Mouse (Mus musculus) adrenal gland, postnatal 4 days (tissue): ENCODE data around the gene Rars2. TPM values are rescaled to one million over a fixed set of nuclear protein-coding genes. Genes with fewer than 3 reads are reported as not detected.
A peak's percentile ranks its signal among the peaks of the same experiment; 100 is the strongest.
"Not testable (repeated sequence)": the region's sequence is repeated elsewhere in the genome, so short reads cannot be mapped to it uniquely, and the experiment has no call there.

Source experiments
- DNase-seq, 2 experiments: peaks; one replicate each; pipeline ENCODE4 v3.0.0; 2021 to 2022; ENCODE audit warnings: low spot score in 2 of 2, mixed read lengths in 2 of 2
- long read RNA-seq, 2 experiments: library from polyadenylated mRNA; stranded (forward); transcript quantifications; one replicate each; pipeline ENCODE4 v2.0.0; 2021
- total RNA-seq, 2 experiments: library from RNA; stranded (reverse); gene quantifications; 2 replicates each; pipeline ENCODE4 v1.2.3; 2021

Gene Rars2
- total RNA-seq = 10 to 100 TPM; 40.0 to 48.6 TPM
- long read RNA-seq, experiment 1, transcript Rars2-201 (20 exons, 1,868 nt) = major isoform, 17 of 29 reads
- long read RNA-seq, experiment 1, partial matches to known transcripts = 3 of 29 reads
- long read RNA-seq, experiment 1, other reads (novel, unspliced or antisense) = 9 of 29 reads
- long read RNA-seq, experiment 2, transcript Rars2-201 (20 exons, 1,868 nt) = major isoform, 44 of 67 reads
- long read RNA-seq, experiment 2, partial matches to known transcripts = 4 of 67 reads
- long read RNA-seq, experiment 2, other reads (novel, unspliced or antisense) = 17 of 67 reads

DNA sequence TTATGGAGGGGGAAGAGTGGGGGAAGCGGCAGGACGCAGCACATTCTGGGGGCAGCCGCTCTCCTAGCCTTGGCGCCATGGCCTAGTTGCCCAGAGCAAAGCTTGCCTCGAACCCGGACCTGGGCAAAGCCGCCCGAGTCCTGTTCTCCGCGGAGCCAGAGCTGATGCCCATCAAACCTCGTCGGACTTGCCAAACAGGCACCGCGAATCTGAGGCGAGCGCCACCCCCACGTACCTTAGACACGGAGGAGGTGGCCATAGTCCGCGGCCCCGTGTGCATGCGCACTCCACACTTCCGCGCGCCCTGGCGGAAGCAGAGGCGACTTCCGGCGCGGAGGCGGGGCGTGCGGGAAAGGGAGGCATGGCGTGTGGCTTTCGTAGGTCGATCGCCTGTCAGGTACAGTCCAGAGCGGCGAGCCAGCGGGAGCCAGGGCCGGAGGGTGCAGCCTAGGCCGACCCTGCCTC is at the start of gene Rars2, which contains the start of gene Orc3:
Rars2 (plus strand) TSS at position 328 of the 465 bp plus-strand sequence.
Orc3 (minus strand) TSS at position 315 of the 465 bp plus-strand sequence.
- peak; percentile 79 to 82 for DNase-seq

GRCm38 (mm10) chr4:34566226-34566625 is 48.5 kb upstream of the Rars2 start:
- DNase-seq = no peak

DNA sequence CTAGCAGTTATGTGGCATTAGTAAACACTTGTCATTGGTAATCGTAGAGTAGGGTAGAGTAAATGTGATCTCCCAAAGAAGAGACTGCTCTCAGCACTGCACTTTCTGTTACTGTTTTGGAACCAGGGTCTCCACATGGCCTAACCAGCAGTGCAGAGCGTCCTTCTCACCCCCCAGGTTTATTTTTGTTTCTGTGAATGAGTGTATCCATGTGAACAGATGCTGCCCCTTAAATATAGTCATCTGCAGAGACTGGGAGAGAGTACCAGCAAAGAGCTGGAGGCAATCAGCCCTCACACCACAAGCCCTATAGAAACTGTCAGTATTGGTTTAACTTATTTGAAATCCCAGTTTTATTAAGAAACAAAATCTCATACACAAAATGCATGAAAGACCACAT is 41.9 kb upstream of the Rars2 start:
- DNase-seq = no peak

DNA sequence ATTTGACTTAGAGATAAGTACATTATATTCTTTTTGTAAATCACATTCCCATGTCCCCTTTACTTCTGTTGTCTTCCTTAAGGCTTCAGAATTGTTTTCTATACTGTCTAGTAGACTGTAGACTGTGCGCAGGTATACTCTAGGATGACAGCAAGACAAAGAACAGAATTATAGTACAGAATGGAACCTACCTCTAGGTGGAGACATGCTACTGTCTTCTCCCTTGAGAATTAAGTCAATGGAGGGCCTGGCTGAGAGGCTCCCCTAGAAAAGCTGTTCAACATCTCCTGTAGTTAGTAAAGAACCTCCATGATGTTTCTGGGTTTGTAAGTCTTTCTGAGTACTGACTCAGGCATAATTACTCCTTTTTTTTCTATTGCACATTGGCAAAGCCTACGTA is 37.7 kb upstream of the Rars2 start:
- no peak for DNase-seq

GRCm38 (mm10) chr4:34579215-34579614 is 35.5 kb upstream of the Rars2 start:
- DNase-seq = no peak

- DNase-seq = not testable (repeated sequence)
Observed at GRCm38 (mm10) chr4:34581489-34581888, 33.3 kb upstream of the Rars2 start.

DNA sequence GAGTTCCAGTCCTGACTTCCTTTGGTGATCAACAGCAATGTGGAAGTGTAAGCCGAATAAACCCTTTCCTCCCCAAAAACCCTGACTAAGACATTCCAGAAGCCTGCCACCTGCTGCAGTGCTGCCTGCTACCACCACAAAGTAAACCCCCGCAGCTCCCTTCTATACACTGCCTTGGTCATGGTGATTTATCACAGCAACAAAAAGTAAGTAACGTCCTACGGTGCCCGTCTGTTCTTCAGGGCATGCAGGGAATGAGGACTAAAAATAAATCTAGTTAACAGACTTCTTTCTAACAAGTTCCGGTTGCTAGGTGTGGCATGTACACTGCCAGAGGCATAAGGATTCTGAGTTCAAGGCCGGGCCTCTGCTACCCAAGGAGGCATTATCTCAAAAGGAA is 32.8 kb upstream of the Rars2 start:
- DNase-seq = no peak

- DNase-seq = no peak
Observed at GRCm38 (mm10) chr4:34582476-34582875, 32.3 kb upstream of the Rars2 start.

DNA sequence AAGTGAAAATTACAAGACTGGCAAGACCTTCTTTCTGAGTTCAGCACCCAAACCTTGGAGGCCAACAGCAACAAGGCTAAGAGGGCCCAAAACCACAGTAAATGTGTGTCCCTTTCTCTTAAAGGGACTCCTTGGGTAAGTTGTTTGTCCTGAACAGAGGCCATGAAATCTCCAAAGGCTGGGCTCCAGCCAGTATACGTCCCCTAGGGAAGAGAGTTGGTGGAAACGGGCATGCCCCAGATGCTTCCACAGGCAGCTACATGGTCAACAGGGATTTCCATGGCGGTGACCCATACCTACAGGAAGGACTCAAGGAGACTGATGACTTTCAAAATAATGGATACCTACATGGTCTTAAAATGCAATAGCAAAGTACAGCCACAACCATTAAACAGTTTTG is 31.3 kb upstream of the Rars2 start:
- no peak for DNase-seq

GRCm38 (mm10) chr4:34584871-34585607 is 29.7 kb upstream of the Rars2 start:
- DNase-seq = no peak

- DNase-seq = no peak
Observed at GRCm38 (mm10) chr4:34603123-34603522, 11.6 kb upstream of the Rars2 start.

DNA sequence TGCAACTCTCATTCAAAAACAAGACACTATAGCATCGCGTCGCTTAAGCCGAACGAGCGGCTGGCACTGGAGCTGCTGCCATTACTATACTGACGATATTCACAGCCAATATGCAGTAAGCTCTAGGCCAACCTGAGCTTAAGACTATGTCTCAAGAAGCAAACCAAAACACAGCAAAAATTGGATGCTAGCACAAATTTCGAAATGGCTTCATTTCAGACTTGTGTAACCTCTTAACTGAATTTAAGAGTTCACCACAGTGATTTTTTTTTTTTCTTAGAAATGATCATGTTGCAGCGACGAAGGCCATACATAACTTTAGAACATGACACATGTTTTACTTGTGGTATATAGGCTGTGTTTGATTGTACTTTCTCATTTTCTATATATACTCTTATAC is 8.1 kb upstream of the Rars2 start:
- DNase-seq = no peak

- no peak for DNase-seq
Observed at GRCm38 (mm10) chr4:34613571-34614145, 1.1 kb upstream of the Rars2 start.

GRCm38 (mm10) chr4:34615303-34615702 is 546 bp downstream of the Rars2 start:
- DNase-seq = no peak

DNA sequence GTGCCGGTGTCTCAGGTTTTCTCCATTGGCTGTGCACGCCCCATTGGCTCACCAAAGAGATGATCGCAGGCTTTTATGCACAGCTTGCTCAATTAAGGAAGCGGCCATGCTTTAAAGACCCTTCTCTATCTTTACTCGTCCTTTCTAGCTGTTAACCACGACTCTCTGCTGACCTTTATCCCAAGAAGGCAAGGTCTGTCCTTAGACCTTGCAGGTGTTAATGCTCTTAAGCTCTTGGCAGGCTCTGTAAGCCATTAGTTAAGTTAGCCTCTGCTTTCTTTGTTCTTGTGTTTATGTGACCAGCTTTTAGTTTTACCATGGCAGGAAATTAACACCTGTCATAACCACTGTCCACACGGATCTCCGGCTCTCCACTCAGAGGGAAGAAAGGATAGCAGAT is 1.4 kb downstream of the Rars2 start:
- no peak for DNase-seq

DNA sequence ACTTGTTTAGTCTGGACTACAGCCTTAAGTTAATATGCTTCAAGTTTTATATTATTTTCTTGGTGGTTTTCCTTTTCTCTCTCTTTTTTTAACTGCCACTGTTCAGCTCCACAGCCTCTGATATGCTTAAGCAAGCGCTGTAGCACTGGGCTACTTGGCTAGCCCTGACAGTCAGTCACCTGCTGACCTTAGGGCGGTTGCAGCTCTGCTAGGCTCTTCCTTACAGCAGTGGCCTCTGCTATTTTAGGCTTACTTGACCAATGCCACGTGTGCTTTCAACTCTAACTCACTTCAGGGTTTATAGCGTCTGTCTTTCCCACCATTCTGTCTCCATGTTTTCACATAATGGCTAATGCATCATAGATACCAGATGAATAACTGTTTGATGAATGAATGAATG is 10.8 kb downstream of the Rars2 start:
- DNase-seq = no peak

DNA sequence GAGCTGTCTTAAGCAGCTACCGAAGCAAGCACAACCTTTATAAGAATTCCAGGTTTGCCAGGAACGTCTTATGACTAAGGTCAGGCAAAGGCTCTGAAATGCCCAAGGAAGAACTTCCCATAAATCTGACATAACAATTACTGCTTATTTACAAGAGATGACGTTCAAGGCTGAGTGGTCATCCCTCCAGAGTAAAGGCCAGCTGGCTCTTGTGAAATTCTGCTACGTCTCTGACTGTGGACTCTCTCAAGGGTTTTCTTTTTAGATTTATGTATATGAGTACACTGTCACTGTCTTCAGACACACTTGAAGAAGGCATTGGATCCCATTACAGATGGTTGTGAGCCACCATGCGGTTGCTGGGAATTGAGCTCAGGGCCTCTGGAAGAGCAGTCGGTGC is 11.6 kb downstream of the Rars2 start:
- DNase-seq = no peak

- DNase-seq = no peak
Observed at GRCm38 (mm10) chr4:34629956-34630355, 15.2 kb downstream of the Rars2 start.

DNA sequence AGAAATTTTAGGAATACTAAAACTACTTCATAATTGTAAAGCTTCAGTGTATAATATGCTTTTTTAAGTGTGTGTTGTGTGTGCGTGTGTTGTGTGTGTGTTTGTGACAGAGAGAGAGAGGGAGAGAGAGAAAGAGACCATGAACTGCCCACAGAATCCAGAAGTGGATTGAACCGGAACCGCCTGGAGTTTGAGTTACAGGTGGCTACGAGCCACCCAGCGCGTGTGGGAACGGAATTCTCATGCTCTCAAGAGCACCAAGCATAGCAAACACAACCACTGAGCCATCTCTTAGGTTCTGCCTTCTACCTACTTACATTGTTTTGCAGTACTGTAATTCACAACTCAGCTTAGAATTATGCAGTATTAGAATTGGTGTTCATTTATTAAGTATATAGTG is 19.4 kb downstream of the Rars2 start:
- DNase-seq = no peak

DNA sequence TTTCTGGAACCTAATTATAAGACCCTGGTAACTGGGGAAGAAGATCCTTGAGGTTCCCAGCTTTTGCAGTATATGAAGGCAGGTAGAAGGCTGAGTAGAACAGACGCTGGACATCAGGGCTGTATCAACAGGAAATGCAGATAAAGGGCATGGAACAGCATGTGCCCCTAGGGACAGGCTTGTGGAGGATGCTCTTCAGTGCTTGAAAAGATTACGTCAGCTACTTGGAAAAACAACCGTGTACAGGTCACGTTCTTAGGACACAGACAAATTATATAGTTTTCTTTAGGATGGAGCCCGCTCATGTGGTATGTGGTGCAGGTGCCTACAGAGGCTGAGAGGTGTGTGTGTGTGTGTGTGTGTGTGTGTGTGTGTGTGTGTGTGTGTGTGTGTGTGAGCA is 21.3 kb downstream of the Rars2 start:
- DNase-seq = no peak

DNA sequence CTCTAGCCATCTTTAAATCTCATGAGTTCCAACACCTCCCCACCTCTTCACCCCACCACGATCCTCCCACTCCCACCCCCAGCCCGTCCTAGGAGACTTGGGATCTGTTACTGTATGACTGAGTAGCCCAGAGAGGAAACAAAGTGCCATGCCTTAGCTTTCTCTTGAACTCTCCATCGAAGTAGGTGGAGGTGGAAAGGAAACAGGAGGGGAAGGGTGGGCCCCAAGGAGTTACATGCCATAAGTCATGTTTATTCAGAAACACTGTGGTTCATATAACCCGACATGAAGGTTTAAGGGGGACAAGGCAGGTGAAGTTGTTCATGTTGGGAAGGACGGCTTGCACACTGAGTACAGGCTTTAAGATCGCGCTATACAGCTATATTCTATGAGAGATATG is 22.6 kb downstream of the Rars2 start:
- no peak for DNase-seq

DNA sequence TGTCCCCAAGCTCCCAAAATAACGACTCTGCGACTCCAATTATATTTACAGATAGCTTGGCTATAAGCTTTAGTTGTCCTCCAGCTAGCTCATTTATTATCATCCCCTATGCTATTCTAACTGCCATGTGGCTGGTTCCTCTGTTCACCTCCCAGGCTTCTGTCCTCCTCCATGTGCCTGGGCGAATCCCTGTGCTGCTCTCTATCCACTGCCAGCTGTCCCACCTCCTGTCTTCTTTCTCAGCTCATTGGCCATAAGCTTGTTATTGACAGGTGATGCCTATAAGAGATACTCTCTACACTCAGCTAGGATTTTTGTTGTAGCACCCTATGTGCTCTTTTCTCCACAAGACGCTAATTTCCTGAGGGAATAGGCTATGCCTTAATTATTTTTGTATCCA is 23.1 kb downstream of the Rars2 start:
- no peak for DNase-seq
